Mouse (Mus musculus) heart, postnatal 0 days (tissue): Measurements from ENCODE around the gene Siae.

Source experiments
- CTCF ChIP-seq: IDR thresholded peaks from 2 replicates; pipeline ENCODE4 v1.5.1; 2016; ENCODE audit warnings: antibody characterized with exemption, control low read depth, low read depth
- EP300 ChIP-seq: IDR thresholded peaks from 2 replicates; pipeline ENCODE4 v1.6.1; 2016; ENCODE audit warnings: antibody characterized with exemption, low read depth

DNA sequence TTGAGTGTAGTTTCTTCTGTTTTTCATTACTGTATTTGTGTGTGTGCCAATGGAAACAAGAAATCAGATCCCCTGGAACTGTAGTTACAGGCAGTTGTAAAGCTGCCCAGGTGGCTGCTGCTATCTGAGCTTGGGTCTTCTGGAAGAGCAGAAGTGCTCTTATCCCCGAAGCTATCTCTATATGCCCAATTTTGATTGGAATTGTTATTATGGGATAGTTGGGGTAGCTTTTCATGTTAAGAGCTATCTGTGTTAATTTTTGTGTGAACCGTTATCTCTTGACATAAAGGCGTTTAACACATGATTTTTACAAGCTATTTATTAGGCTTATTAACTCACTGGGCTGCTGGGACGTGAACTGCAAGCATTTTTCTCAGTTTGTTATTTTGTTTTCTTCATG lies 54.1 kb downstream of the Siae start:
- TF ChIP-seq CTCF (no peak), EP300 (no peak)
